Mouse (Mus musculus) kidney, adult 8-10 months (tissue): Measurements from ENCODE around the gene Tomm34.
"Not testable (repeated sequence)": the region's sequence is repeated elsewhere in the genome, so short reads cannot be mapped to it uniquely, and the experiment has no call there.

Experiments used
- DNase-seq, 2 experiments: peaks; one replicate each; pipeline ENCODE4 v3.0.0; 2022

Tomm34 gene

DNA sequence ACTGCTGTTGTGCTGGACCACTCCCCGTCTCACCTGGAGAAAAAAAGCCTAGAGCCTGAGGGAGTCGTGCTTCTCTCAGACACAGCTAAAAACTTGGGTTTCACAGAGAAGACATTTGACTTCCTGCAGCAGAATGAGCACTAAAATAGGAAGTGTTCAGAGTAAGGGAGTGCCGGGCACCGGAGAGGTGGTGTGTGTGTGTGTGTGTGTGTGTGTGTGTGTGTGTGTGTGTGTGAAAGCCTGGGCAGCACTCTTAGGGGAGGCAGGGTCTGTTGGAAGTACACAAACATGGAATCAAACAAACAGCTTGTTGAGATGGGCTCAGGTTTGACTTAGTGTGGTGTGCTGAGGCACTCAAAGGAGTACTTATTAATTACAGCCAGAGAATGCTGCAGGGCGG lies 4.1 kb upstream of the Tomm34 start:
- no peak for DNase-seq

- DNase-seq: peak; percentile 98 to 99
Measured at GRCm38 (mm10) chr2:164073918-164074578, 3.1 kb upstream of the Tomm34 start.

DNA sequence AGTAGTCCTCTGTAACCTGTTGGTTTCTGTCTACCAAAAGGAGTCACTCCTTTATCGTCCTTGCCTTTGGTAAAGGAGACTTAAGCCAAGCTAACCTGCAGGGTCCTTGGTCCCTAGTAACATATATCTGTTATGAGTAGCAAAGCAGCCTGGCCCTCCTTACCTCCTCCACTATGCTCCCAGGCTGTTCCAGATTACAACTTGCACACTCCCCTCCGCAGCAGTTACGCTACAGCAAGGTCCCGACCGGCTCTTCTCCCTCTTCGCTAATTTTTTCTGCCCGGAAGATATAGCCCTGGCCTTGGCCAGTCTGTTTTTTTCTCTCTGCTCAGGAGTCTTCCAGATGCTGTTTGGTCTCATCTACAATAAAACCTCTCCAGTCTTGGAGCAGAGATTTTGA lies 2.2 kb upstream of the Tomm34 start:
- DNase-seq: no peak

- DNase-seq: no peak
Measured at GRCm38 (mm10) chr2:164072109-164072508, 1.1 kb upstream of the Tomm34 start.

- not testable (repeated sequence) for DNase-seq
Measured at GRCm38 (mm10) chr2:164071437-164071820, 460 bp upstream of the Tomm34 start.

- peak in 1 of 2 experiments; percentile 22 for DNase-seq
Measured at GRCm38 (mm10) chr2:164070142-164070764, 716 bp downstream of the Tomm34 start, which contains the start of gene Stk4. Stk4 (plus strand) TSS chr2:164070322.

DNA sequence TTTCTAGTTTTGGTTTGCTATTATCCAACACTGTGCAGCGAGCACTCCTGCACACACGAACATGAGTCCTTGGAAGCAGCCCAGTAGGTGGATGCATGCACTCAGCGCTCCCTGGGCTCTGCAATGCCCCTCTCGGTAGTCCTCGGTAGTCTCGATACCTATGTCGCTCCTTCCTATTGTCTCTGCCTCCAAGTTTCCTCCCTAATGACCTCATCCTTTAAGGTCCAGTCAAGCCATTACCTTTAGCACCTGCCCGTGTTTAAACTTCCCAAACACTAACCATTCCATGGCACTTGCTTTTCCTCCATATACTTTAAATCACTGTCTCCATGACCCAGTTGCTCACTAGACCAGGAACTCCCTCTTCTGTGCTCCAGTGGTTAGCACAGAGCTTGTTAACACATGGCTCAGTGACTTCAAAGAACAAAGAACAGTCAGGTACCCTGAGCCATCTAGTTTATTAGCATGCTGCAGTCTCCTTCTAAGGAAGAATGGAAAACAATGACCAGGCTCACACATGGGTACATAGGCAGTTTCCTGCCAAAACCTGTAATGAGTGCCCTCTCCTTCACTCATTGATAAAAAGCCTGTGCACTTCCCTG lies 11.2 kb downstream of the Tomm34 start:
- DNase-seq: peak; percentile 17 to 37

- no peak for DNase-seq
Measured at GRCm38 (mm10) chr2:164054671-164055070, 16.3 kb downstream of the Tomm34 start.

DNA sequence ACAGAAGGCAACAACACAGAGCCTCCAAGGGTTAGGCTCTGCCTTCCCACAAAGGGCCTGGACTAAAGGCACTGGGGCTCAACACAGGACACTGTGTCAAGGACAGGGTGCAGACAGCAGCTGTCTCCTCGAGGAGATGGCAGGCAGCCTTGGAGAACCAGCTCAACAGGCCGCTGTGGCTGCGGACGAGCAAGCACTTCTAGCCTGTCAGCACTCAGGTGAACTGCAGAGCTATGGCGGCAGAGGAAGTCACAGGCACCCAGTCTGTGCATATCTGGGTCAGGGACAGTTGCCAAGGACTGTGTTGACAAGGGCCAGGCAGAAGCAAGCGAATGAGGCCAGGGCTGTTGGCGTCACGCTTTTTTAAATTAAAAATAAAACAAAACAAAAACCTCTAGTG lies 17.2 kb downstream of the Tomm34 start:
- DNase-seq: peak in 1 of 2 experiments; percentile 8

- DNase-seq: peak; percentile 38 to 49
Measured at GRCm38 (mm10) chr2:164047197-164047690, 23.7 kb downstream of the Tomm34 start.

DNA sequence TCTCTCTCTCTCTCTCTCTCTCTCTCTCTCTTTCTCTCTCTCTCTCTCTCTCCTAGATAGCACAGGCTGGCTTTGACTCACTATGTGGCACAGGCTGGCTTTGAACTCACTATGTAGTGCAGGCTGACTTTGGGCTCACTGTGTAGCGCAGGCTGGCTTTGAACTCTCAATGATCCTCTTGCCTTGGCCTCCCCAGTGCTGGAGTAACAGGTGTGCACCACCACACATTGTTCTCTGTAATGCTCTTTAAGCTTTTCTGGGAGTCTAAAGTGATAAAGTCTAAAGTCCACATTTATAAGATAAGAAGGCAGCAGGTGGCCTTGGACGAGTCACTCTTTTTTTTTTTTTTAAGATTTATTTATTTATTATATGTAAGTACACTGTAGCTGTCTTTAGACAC lies 29.4 kb downstream of the Tomm34 start:
- no peak for DNase-seq

DNA sequence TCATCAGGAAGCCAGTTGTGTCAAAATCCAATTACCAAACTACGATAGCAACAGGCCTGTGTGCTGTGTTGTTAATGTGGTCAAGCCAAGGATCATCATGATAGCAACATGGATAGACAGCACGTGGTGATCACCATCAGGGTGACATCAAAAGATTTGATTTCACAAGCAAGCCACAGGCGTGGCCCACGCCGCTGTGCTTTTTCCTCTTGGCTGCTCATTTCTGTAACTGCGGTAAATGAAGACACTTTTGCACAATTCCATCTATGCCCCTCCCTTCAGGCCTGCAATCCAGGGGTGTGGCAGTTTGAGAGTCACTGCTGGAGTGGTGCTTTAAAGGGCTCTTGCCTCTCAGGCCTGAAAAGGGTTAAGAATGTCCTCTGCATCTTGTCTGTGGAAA lies 30.0 kb downstream of the Tomm34 start:
- no peak for DNase-seq

- no peak for DNase-seq
Measured at GRCm38 (mm10) chr2:164038407-164039028, 32.5 kb downstream of the Tomm34 start.

GRCm38 (mm10) chr2:164036520-164037019 lies 34.4 kb downstream of the Tomm34 start:
- DNase-seq: no peak

DNA sequence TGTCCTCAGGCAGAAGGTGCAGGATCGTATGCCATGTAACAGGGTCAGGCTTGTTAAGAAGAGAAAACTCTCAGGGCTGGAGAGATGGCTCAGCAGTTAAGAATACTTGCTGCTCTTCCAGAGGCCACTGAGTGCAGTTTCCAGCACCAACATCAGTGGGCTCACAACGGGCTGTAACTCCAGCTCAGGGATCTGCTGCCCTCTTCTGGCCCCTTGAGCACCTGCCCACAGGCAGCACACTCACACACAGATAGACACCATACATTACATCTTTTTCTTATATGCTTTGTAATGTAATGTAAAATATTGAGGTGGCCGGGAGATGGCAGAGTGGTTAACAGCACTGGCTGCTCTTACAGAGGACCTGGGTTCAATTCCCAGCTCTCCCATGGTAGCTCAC lies 38.0 kb downstream of the Tomm34 start:
- no peak for DNase-seq

DNA sequence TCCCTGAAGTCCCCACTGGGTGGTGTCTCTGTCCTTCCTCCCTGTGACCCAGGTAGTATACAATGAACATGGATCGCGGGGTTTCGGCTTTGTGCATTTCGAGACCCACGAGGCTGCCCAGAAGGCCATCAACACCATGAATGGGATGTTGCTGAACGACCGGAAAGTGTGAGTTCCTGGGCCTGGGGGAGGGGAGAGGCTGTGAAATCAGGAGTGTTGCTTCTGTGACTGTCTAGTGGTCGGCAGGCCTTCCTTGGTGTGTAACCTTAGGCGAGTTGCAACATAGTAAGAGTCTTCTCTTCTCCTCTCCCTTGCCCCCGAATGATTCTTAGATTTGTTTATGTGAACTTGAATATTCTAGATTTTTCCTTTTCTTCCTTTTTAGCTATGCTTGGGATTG lies 39.8 kb downstream of the Tomm34 start:
- DNase-seq: no peak

GRCm38 (mm10) chr2:164025150-164025549 lies 45.8 kb downstream of the Tomm34 start, which contains the start of gene Pabpc1l:
Pabpc1l (plus strand) TSS chr2:164025450.
- no peak for DNase-seq

DNA sequence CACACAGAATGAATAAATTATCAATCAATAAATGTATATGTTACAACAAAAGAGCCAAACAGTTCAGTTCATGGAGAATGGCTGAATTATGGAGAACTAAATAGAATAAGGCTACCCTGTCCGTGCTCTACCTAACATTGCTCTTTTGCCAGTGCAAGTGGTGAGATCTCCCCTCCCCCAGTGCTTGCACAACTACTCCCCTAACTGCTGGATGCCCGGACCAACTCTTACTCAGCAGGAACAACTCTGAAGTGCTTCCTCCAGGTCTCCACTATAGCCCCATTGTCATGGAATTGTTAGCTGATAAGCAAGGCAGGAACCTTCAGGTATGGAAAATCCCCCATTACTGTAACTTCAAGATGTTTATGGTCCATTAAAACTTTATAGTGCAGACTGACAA lies 48.9 kb downstream of the Tomm34 start:
- no peak for DNase-seq

GRCm38 (mm10) chr2:164019943-164020342 lies 51.0 kb downstream of the Tomm34 start:
- no peak for DNase-seq

GRCm38 (mm10) chr2:164018910-164019309 lies 52.1 kb downstream of the Tomm34 start:
- DNase-seq: no peak

GRCm38 (mm10) chr2:164015304-164015703 lies 55.7 kb downstream of the Tomm34 start:
- no peak for DNase-seq

- no peak for DNase-seq
Measured at GRCm38 (mm10) chr2:164010944-164011343, 60.0 kb downstream of the Tomm34 start.

GRCm38 (mm10) chr2:164010496-164010895 lies 60.5 kb downstream of the Tomm34 start:
- no peak for DNase-seq
